Mouse (Mus musculus) small intestine, adult 10 weeks (tissue): Measurements from ENCODE around the gene Plac9b. TPM values are rescaled to one million over a fixed set of nuclear protein-coding genes. Genes with fewer than 3 reads are reported as not detected.

Experiments used
- polyA plus RNA-seq: library from polyadenylated mRNA; stranded (reverse); fragments of 350-450 nt; fragmentation: Illumina TruSeq; extraction: RNeasy Lipid Tissue Mini Kit (QIAGEN cat#74804); gene quantifications from one replicate; pipeline ENCODE4 v1.2.3, GENCODE M21; 2014; ENCODE audit warnings: low replicate concordance

The Plac9b gene
- polyA plus RNA-seq: not detected

DNA sequence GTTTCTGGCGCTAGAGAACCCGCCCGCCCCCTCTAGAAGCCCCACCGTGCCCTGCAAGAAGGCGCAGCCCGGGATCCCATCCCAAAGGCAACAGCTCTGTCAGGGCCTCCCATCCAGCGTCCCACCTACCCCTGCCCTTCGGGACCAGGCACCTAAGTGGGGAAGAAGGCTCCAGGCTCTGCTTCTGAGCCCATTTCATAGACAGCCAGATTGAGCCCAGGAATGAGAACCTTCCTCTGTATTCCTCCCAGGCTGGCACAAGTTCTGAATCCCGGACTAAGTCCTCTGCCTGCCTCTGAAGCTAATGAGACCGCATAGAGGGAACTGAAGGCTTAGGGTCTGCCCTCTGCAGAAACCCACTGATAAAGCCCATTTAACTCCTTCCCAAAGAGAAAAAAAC is at the start of gene Plac9b:
Plac9b (minus strand) TSS at position 101 of the 400 bp plus-strand sequence.

DNA sequence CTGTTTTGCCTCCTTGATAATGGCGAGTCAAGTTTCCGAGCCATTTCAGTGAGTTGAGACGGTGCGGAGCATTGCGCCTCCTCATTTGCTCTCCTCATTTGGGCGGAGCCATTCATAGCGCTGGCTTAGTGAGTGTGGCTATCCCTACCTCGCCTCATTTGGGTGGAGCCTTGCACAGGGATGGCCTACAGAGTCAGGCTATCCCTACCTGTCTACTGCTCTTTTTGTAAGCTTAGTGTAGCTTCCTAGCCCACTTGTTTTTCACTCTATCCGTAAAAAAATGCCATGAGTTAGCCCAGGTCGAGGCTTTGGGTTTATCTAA is 24.6 kb upstream of the Plac9b start, which contains the start of gene Tmem254b:
Tmem254b (minus strand) TSS at position 116 of the 322 bp plus-strand sequence.

GRCm38 (mm10) chr14:26118150-26118549 is 64.1 kb downstream of the Plac9b start, which contains the start of gene Duxbl2:
TSS of gene Duxbl2 (plus strand) at chr14:26118349.

Other genes with a start within 250 kb of the Plac9b start
- not detected for gene Cphx1, start 244.2 kb downstream of the Plac9b start, polyA plus RNA-seq
- gene Duxbl1, start 203.9 kb downstream of the Plac9b start, polyA plus RNA-seq: not detected
- 1.6 TPM for gene Gm9780, start 139.8 kb downstream of the Plac9b start, polyA plus RNA-seq
- gene Tmem254c, start 115.1 kb downstream of the Plac9b start, polyA plus RNA-seq: not detected
- gene Cphx2, start 101.0 kb downstream of the Plac9b start, polyA plus RNA-seq: not detected
- not detected for gene Cphx3, start 100.2 kb downstream of the Plac9b start, polyA plus RNA-seq
- 0.48 TPM for gene Duxbl2, start 64.1 kb downstream of the Plac9b start, polyA plus RNA-seq
- 47.7 TPM for gene Tmem254b, start 24.6 kb upstream of the Plac9b start, polyA plus RNA-seq
- gene Duxbl3, start 75.5 kb upstream of the Plac9b start, polyA plus RNA-seq: not detected